Comparison of ENCODE assay signal across 22 mouse cellular contexts in the genomic region with DNA sequence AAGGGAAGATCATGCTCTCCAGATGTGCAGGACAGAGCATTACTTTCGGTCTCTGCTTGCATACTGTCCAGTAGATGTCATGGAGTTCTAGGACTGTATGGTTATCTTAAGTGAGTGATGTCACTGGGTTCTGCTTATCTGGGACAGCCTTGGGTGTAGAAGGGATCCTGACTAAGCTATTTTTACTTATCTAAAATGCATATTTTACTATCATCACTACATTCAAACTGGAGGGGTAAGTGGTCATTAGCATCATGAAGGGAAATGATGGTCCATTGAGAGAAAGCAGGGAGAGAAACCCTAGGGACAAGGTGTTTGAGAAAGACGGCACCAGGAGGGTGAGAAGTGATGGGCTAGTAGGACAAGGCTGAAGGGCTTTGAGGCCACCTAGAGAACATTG. TPM values are rescaled to one million over a fixed set of nuclear protein-coding genes. Genes with fewer than 3 reads are reported as not detected.
DNase-seq lines count a peak whose midpoint lies in the region; ATAC-seq and TF ChIP-seq lines count a peak whose summit lies in the region.
"Had no signal": no experiment of that assay in that cellular context is flagged by ENCODE, and none has a peak within 500 bp of the region (broad histone marks: within the 10 kb centered on the region; RNA-seq: fewer than 3 reads in every experiment).

No protein-coding gene starts in this region.

- peak; percentile 37 to 54 for DNase-seq in spleen, postnatal 10 days (ENCODE audit: low spot score in 2 of 2)
- DNase-seq in spleen, adult 18-20 months: no peak
- DNase-seq in c-Kit-positive CD71-positive TER-119-negative erythroid progenitor cells, embryonic 14.5 days (ENCODE audit: low read depth): peak; percentile 76
- peak; percentile 43 for DNase-seq in liver
- DNase-seq in liver, postnatal 0 days: no peak
- DNase-seq in thymus, postnatal 10 days (ENCODE audit: low spot score in 2 of 2): no peak
- no peak for DNase-seq in adrenal gland, postnatal 4 days (ENCODE audit: low spot score in 2 of 2)
- no peak for DNase-seq in right cerebral cortex, postnatal 36 days (ENCODE audit: low spot score in 2 of 2)
- DNase-seq: adrenal gland, adult 8-10 months; cerebellum, adult 2 months; gastrocnemius, postnatal 36 days; right cerebral cortex, postnatal 14 days; thymus, postnatal 4 days had no signal

- H3K4me2 ChIP-seq in liver, postnatal 0 days (ENCODE audit: low read depth, low read length): peak overlapping the region; percentile 66
- H3K4me2 ChIP-seq: forebrain, embryonic 15.5 days; limb, embryonic 13.5 days; lung, embryonic 15.5 days; neural tube, embryonic 15.5 days had no signal

- H3K9ac ChIP-seq in liver, postnatal 0 days (replicated peaks): peak overlapping the region; percentile 52
- H3K9ac ChIP-seq: forebrain, embryonic 15.5 days; limb, embryonic 13.5 days; lung, embryonic 15.5 days; neural tube, embryonic 15.5 days had no signal

- TF ChIP-seq CTCF in liver, postnatal 0 days (IDR thresholded peaks at IDR 0.05; ENCODE audit: low read depth): no peak

- H3K4me3 ChIP-seq in liver, postnatal 0 days (ENCODE audit: low read depth, low read length): peak overlapping the region; percentile 55
- H3K4me3 ChIP-seq: embryonic facial prominence, embryonic 10.5 days; forebrain, embryonic 15.5 days; limb, embryonic 13.5 days; lung, embryonic 15.5 days; neural tube, embryonic 15.5 days had no signal

- H3K4me1 ChIP-seq in liver, postnatal 0 days (ENCODE audit: insufficient read depth): peaks cover 4% of the 10 kb centered on the region; the same call in 1 of the 2 replicates

- peaks cover 9% of the 10 kb centered on the region for H3K36me3 ChIP-seq in liver, postnatal 0 days (replicated peaks; ENCODE audit: insufficient read depth, low read length)

- H3K27ac ChIP-seq in liver, postnatal 0 days (ENCODE audit: low read depth): peak overlapping the region; percentile 99
- H3K27ac ChIP-seq: embryonic facial prominence, embryonic 10.5 days; forebrain, embryonic 15.5 days; limb, embryonic 13.5 days; lung, embryonic 15.5 days; neural tube, embryonic 15.5 days had no signal

- no peaks in the 10 kb centered on the region for H3K9me3 ChIP-seq in liver, postnatal 0 days (ENCODE audit: low read length)
- H3K9me3 ChIP-seq: embryonic facial prominence, embryonic 10.5 days; forebrain, embryonic 15.5 days; limb, embryonic 13.5 days; lung, embryonic 15.5 days; neural tube, embryonic 15.5 days had no signal

- peak; percentile 98 for TF ChIP-seq EP300 in liver, postnatal 0 days (IDR thresholded peaks at IDR 0.05; ENCODE audit: low read depth)

- peak; percentile 74 for ATAC-seq in liver, postnatal 0 days
- ATAC-seq: forebrain, embryonic 15.5 days; hindbrain, embryonic 16.5 days; intestine, embryonic 16.5 days; midbrain, embryonic 16.5 days; Patski had no signal

- no peaks in the 10 kb centered on the region for H3K27me3 ChIP-seq in liver, postnatal 0 days (ENCODE audit: insufficient read depth, low read length)
- H3K27me3 ChIP-seq: forebrain, embryonic 15.5 days; limb, embryonic 13.5 days; lung, embryonic 15.5 days; neural tube, embryonic 15.5 days; Patski had no signal

- 47% methylated on average over 2 of the region's 2 CpGs for WGBS in liver, postnatal 0 days (ENCODE audit: insufficient replicate concordance)

RNA-seq across cellular contexts. Expression of a gene that starts 2.1 kb away (rescaled TPM):
- 52.8 and 57.2 TPM in 2 replicates for polyA plus RNA-seq in liver, postnatal 0 days (2015; fragmentation: Nextera tagmentation; extraction: Ambion mirVana)
- 100 to 1,000 TPM in 1 of 2 experiments, 10 to 100 TPM in 1; 99.2 to 101 TPM for total RNA-seq in adrenal gland, postnatal 4 days (2021)

RNA-seq across cellular contexts. Expression of a gene that starts 43.6 kb away (rescaled TPM):
- polyA plus RNA-seq in liver, postnatal 0 days (2015; fragmentation: Nextera tagmentation; extraction: Ambion mirVana): 0.49 and 0.69 TPM in 2 replicates
- 1 to 10 TPM; 6.3 to 7.8 TPM for total RNA-seq in adrenal gland, postnatal 4 days (2021)

RNA-seq across cellular contexts. Expression of a gene that starts 43.7 kb away (rescaled TPM):
- 20.9 and 22.3 TPM in 2 replicates for polyA plus RNA-seq in liver, postnatal 0 days (2015; fragmentation: Nextera tagmentation; extraction: Ambion mirVana)
- total RNA-seq in adrenal gland, postnatal 4 days (2021): 10 to 100 TPM; 88.9 to 93.3 TPM

RNA-seq across cellular contexts. Expression of a gene that starts 58.6 kb away (rescaled TPM):
- 4.2 and 4.6 TPM in 2 replicates for polyA plus RNA-seq in liver, postnatal 0 days (2015; fragmentation: Nextera tagmentation; extraction: Ambion mirVana)
- 10 to 100 TPM; 18.2 to 19.3 TPM for total RNA-seq in adrenal gland, postnatal 4 days (2021)

Comparison
In these comparisons a context has a peak if more than half of its experiments do, and no peak if none do; other contexts are left out.
1. DNase-seq: peak in spleen, postnatal 10 days (2 of 2), c-Kit-positive CD71-positive TER-119-negative erythroid progenitor cells, embryonic 14.5 days (single experiment) and liver (single experiment); none in spleen, adult 18-20 months (0 of 2), liver, postnatal 0 days (single experiment), thymus, postnatal 10 days (0 of 2), adrenal gland, postnatal 4 days (0 of 2) and right cerebral cortex, postnatal 36 days (0 of 2).